Mouse (Mus musculus): ENCODE data around the gene Hoxb6.
A peak's percentile ranks its signal among the peaks of the same experiment; 100 is the strongest.

The Hoxb6 gene

DNA sequence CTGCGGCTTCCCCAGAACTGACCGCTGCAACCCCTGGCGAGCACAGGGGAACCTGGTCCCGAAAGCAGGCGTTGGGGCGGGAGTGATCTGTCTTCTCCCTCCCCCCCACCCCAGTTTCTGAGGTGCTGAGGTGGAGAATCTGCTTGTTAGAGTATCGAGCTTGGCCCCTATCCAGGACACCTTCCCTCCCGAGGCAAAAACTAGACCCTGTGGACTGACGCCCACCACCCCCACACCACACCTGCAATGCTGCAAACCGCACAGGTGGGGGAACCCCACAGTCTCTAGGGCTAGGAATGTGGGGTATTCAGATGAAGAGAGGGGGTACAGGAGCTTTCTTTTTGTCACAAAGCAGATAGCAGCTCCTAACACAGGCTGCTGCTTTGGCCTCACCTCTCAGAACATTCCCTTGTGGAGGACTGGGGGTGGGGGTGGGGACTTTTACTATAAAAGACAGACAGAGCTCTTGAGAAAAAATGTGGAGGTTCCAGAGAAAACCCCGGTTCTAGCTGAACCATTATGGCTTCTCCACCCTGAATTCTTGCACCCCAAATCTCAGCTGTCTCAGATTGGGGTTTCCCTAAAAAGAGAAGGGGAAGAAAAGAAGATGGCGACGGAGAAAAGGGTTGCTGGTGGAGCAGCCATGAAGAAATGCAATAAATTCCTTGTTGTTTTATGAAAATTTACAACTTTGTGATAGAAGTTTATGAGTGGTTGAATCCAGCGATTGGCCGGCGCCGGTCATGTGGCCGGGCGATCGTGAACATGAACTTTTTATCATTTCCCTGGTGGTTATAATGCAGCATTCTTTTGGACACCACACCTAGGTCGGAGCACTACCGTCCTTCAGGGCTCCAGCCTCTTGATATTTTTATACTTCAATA lies at the start of gene Hoxb6:
Gene Hoxb6 (plus strand): TSS at position 796 of the 884 bp plus-strand sequence.
- no peak for DNase-seq (ENCODE audit: low spot score)

DNA sequence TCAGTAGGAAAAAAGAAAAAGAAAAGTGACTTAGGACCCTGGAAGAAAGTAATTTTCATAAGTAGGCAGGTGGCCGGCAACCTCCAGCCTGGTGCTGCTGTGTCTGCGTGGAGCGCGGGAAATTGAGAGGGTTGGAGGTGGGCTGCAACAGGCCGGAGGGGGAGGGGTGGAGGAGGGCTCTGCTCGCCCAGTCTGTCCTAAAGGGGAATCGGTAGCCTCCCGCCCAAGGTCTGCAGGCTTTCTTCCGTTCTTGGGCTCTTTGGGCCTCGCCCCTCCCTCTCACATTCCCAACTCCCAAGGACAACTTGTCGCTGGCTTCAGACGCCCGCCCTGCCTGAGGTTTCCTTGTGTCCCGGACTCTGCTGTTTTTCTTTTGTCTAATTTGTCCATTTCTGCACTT lies 41.4 kb upstream of the Hoxb6 start:
- no peak for DNase-seq (ENCODE audit: low spot score)

DNA sequence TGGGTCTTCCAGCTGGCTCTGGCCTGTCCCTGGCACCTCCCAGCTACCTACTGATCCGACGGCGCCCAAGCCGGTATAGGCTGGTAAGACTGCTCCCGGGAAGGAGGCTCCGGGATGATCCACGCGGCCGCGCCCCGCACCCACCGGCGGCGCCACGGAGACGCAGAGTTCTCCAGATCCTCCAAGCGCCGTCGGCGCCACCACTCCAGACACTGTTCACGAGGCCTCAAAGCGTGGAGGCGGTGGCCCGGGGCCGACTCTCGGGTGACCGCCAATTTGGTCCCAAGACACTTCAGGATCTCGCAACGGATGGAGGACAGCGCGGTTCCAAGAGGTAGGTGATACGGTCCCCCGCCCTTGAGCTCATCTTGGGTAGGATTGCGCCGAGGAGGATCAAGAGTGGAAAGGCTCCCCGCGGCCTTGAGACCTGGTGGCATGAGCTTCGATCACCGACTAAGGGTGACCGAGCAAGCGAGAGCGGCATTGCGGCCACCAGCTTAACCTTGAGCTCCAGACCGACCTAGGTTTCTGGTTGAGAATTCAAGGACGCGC lies 40.7 kb upstream of the Hoxb6 start:
- DNase-seq (ENCODE audit: low spot score), result no peak

DNA sequence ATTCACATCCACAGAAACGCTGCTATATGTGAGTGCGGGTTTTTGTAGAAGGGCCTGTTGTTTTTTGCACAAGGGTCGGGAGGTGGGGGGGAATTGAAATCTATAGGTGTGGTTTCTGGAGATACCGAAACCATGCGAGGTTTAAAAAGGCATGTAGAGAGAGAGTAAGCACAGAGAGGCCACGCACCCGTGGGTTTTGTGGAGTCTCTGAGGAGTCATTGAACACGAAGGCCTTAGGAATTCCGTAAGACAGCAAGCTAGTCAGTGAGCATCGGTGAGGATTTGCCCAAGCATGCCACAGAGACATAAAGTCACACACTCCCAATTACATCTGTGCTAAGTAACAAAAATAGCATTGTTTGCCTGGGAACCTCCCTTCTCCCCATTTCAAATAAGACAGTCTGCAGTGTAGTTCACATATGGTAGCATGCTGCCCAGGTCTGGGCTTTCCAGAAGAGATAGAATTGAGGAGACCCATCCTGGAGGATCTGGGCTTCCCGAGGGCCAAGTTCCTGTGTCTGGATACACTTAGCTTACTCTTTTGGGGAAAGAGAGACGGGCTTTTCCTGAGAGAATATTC lies 39.6 kb upstream of the Hoxb6 start:
- no peak for DNase-seq (ENCODE audit: low spot score)

DNA sequence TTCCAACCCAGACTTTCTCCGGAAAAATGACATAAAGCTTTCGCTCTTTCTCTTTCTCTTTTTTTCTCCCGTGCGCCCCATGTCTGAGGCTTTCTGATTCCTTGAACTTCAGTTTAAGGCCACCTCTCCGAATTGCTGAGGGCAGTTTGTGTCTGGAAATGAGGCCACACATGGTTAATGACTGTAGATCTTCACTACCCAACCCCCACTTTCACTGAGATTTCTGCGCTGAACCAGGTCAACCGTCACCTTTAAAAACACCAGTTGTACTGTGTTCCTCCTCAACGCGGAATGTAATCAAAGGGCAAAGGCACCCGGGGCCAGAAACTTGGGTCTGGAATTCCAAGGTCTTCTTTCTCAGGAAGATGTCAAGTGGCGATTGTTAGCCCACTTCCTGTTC lies 38.1 kb upstream of the Hoxb6 start:
- no peak for DNase-seq (ENCODE audit: low spot score)

DNA sequence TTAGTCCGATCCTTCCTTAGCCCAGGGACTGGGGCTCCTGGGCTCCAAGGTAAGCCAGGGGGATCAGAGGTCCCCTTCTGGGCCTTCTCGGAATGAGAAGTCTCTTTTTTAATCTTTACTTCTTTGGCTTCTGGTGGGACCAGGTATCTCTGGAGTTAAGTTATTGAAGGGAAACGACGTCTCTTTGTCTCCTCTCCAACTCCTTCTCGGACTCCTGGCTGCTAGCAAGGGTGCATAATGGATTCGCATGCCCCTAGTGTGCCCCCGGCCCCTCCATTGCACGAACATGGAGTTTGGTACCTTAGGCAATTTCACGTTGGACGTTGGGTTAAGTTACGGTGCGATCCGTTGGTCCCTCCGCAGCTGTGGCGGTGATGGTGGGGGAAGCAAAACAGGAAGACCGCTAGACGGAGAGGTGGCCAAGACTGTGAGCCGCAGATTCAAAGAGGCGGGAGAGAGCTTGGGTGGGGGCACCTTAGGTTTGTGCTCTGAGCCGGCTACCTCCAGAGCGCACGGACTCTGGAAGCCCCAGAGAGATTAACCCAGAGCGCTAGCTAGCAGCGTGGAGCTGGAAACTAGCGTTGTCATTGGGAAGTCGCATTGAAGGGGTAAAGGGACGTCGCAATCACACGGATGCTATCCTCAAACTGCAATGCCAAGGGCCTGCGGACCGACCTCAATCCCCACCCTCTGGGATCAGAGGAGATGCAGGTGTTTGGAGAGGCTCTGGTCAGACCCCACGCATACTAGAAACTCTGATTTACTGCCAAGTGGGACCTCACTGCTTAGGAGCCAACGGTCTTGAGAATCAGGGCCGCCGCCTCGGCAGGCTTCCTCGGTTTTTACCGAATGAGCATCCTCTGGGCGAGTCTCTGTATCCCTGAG lies 36.9 kb upstream of the Hoxb6 start:
- DNase-seq (ENCODE audit: low spot score), result no peak

DNA sequence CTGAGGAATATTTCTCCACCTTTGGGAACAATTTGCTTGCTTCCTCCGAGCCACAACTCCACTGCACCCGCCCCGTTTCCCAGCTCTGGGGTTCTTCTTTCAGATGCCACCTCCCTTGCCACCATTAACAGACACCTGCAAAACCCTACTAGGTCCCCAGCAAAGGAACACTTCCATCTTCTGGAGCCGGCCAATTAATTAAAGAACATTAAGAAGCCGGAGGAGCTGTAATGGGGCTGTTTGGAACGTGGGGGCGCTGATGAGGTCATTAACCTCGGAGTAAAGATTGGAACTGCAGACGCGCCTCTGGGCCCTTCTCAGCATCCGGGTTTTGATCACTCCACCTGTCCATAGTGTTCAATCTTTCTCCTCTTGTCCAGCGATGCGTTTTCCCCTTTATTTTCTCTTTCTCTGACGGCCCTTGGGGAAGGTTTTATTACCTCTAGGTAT lies 36.3 kb upstream of the Hoxb6 start:
- DNase-seq (ENCODE audit: low spot score), result no peak

DNA sequence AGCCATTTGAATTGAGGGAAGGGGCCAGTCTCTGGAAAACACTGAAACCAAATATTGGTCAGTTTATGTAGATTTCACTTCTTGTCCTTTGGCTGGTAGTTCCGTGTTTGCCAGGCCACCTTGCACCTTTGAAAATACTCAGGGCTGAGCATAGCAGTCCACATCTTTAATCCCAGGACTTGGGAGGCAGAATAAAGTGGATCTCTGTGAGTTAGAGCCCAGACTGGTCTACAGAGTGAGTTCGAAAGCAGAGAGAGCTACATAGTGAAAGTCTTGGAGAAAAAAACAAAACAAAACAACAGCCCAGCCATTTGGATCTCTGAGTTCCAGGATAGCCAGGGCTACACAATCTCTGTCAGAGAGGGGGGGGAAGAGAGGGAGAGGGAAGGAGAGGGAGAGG lies 35.1 kb upstream of the Hoxb6 start:
- DNase-seq (ENCODE audit: low spot score), result no peak

DNA sequence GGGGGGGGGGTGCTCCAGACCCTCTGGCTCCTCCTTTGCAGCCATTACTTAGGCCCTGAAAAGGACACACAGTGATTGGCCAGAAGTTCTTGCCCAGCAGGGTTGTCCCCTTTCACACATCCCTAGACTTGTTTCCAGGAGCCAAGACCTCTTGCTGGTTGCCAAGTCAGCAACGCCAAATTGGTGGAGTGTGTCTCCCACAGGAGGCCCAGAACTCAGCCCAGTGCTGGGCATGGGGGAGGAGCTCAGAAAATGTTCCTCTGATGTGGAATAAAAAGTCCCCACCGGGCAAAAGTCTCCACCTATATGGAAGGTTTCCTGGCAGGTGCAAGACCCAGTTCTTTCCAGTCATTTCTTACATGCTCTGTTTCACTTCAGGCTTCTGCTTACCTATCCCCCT lies 33.2 kb upstream of the Hoxb6 start:
- no peak for DNase-seq (ENCODE audit: low spot score)

DNA sequence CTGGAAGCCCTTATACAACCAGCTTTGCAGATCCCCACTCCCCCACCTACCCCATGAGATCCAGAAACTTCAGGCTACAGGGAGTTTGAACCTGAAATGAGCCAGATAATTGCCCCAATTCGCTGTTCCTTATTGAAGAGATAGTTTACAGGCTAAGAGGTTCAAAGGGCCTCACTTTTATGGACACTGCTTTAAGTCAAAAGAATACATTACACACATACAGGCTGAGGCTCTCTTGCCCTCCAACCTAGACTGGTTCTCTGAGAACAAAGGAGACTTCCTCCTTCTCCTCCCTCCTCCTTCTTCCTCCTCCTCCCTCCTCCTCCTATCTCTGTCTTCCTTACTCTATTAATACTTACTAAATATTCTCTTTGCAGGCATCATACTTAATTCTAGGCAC lies 32.8 kb upstream of the Hoxb6 start:
- no peak for DNase-seq (ENCODE audit: low spot score)

DNA sequence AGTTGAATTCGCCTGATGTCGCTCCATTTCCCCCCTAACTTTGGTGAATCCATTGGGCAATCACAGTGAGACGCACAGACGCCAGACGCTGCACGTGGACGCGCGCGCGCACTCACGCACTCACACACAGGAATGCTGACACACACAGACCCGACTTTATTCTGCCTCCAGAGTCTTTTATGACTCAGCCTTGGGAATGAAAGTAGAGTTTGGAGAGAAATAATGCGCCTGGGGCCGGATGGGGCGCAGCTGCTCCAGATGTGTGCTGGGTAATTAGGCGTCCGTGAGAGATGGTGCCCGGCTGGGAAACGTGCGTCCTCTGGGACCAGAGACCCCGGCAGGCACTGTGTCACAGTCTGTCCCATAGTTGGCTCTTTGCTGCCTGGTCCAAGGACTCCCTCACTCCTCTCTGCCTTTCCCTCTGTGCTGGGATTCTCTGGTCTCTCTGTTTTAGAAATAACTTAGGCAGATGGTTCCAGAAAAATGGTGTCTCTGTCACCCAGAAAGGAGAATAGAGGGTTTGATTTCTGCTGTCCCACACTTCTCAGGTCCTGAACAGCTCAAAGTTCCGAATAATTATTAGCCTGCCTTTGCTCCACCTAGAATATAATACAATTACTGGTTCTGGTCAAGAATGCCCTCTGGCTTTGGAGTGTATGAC lies 31.8 kb upstream of the Hoxb6 start:
- DNase-seq (ENCODE audit: low spot score), result no peak

DNA sequence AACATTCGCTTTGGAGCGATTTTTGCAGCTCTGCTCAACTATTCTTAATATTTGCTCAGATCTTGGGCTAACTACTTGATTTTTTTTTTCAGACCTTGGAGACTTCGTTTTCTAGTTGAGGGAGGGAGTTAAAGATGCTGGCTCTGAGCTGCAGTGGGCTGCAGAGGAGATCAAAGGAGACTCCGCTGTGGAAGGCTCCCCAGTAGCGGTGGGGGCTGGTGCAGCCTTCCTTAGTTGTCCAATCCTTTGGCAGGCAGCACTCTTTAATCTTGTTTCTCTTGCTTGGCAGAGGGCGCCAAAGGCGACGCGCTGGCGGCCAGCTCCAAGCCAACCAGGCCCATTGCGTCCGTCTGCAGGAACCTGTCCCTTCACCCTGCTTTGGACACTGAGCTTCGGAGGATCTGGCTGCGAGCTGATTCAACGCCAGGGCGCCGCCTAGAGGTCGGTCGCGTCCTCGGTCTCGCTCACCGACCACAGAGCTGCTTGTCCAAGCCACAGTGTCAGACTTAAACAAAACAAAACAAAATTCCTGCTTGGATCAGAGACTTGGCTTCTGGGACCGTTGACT lies 30.9 kb upstream of the Hoxb6 start:
- DNase-seq (ENCODE audit: low spot score), result peak; percentile 88

DNA sequence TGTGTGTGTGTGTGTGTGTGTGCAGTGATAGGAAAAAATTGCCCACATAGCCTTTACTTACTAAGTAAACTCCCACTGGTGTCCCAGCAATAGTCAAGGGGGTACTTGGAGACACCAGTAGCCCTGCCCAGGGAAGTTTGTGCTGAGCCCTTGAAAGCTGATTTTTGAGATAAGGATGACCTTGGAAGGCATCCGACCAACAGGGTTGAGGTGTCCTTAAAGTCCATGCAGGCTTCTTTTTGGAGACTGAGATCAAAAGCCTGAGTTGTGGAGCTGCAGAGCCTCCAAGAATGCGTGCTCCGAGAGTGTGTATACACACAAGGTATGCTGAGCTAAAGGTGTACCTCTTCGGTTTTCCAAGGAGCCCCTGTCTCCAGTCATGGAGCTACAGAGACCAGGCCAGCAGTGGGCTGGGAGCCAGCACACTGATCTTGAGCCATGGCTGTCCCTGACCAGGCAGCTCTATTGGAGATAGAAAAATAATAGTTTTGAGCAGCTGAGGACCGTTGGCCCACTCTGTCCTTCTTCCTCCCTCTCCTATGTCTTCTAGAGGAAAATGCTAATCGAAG lies 29.9 kb upstream of the Hoxb6 start:
- no peak for DNase-seq (ENCODE audit: low spot score)

DNA sequence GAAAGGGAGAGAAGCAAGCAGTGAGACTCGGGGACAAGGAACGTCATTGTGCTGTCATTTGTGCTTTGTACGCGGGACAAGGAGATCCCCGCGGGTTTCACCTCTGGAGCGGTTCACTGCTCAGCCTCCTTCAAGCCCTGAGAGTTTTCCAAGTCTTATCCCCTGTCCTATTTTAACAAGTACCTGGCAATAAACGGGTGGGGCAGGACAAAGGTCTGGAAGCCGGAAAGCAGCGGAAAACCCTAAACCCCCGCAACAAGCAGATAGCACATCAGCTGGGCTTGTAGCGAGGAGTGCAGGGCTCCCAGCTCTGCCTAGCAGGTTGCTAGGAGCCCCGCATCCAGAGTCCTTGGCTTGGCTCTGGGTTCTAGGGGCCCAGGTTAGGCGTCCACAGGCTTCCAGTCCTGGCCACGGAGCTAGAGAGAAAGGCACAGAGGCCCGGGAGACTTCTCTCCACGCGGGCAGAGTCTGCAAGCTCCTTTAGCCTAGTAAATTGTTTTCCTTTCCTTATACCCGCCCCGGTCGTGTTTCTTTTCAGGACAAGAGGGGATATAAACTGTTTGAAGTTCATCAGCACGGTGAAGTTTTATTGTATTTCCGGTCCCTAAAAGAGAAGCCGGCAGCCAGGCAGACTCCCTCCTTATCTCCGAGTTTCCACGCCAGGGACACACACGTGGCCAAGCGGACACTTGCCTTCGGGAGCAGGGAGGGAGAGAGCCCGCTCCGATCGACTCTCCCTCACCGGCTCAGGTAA lies 28.5 kb upstream of the Hoxb6 start:
- no peak for DNase-seq (ENCODE audit: low spot score)

DNA sequence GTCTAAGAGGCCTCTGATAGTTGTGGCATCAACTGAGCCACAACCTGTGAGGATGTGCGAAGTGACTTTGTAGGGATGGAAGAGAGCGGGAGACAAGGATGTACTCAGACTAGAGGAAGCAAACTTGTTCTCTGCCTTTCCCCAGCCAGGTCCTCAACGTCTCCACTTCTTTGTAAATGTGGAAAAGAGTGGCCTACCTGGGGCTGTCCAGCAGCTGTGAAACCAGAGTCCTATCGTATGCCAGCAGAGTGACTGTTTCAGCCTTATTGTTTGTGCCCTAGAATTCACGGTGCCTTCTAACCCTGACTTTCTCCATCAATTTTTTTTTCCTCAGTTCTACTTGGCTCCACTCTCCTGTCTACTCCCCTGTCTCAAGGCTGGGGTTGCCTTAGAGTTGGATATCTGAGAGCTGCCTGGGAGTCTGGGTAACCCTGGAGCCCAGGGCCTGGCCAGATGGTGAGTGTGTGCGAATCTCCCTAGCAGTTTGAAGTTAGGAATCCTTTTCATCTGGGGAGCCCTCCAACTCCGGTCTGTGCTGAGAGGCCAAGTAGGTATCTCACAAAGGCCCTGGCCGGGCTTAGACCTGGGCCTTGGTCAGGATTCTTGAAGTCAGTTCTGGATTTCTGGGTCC lies 27.8 kb upstream of the Hoxb6 start:
- no peak for DNase-seq (ENCODE audit: low spot score)

DNA sequence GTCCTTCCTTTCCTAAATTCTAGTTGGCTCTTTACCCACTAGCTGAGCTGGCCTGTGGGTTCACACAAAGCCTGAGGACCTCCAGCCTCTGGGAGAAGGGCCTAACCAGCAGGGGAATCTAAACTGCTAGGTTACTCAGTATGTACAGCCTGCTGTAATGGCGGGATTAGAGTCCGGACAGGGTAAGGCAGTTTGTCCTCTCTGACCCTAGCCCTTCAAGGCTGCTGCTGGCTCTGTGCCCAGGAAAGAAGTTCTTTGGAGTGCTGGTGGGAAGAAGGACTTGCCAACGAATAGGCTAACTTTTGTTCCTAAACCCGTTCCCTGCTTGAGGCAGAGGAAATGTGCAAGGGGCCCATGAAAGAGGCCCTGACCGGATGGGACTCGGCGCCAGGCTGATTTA lies 26.3 kb upstream of the Hoxb6 start:
- no peak for DNase-seq (ENCODE audit: low spot score)

DNA sequence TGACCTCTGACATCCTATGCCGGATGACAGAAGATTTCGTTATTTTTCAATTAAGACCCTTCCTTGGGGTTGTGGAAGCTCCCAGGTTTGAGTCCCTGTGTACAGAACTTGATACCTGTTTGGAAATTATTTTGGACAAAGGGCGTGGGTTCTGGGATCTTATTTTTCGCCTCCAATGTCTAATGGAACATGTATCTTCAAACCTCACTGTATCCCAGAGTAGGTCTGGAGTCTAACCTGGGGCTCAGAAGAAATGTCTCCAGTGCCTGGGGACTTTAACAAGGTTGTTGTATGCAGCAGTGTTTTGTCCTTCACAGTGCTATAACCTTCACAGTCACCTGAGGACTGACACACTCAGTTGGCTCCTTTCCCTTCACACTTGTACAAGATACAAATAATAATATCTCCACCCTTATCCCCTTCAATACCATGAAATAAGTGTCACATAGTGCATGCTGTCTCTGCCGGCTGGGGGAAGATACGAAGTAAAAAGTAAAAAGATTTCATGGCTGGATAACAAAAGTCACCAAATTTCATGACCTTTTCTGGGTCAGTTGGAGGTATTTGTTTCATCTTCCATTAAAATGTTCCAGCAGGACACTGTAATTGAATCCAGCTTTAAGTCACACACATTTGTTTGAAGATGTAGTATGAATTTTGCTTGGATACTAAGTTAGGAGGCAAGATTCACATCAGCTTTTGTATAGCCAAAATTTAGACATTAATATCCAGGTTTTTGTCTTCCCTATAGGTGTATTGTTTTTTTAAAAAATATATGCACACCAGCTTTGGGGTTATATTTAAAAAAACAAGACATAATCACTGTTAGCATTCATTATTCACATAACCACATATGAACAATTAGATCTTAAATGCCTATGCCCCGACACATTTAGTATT lies 25.0 kb upstream of the Hoxb6 start:
- DNase-seq (ENCODE audit: low spot score), result no peak

DNA sequence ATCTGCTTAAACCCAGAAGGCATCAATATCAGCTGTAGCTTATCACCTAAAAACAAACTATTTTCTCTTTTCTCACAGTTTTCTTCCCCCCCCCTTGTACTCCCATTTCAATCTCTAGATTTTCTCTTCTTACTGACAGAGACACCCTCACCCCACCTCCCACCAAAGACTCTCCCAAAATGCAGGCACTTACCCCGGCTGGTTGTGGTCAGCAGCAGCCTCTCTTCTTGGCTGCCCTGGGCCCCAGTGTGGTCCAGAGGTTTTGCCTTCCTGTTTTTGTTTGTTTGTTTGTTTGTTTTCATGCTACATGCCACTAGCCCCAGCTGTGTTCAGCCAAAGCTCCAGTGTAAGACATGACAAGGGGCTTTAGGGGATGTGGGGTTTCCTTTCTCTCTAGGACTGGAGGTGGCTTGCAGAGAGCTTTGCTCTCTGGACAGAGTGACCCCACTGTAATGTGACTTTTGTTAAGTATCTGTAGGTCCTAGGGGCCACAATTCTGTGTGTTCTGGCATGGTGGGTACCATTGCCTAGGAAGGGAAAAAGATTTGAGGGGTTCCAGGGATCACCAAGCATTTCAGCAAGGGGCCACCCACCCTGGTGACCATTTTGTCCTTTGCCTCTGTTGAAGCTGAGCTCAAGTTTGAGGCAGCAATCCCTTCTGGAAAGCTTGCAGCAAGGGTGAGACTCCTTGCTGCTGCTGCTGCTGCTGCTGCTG lies 24.1 kb upstream of the Hoxb6 start:
- no peak for DNase-seq (ENCODE audit: low spot score)

Measured in retina, embryonic 14.5 days (tissue).